Mouse (Mus musculus): ENCODE measurements around the gene Eme2. TPM values are rescaled to one million over a fixed set of nuclear protein-coding genes. Genes with fewer than 3 reads are reported as not detected.

Gene Eme2
- polyA plus RNA-seq, 1 experiment from 2014 or later: 24.2 TPM

- 80% methylated on average over 3 of the region's 3 CpGs for WGBS
- Histone ChIP-seq H3K4me1 (replicated peaks; ENCODE audit: control insufficient read depth, insufficient read depth, low read length) (no peaks in the 10 kb centered on the region), H3K27ac (ENCODE audit: low read depth, low read length) (no peak overlapping the region), H3K4me3 (ENCODE audit: low read depth, low read length) (no peak overlapping the region), H3K9ac (ENCODE audit: low read depth, low read length) (no peak overlapping the region), H3K9me3 (ENCODE audit: control insufficient read depth, low read length) (no peaks in the 10 kb centered on the region), H3K4me2 (replicated peaks; ENCODE audit: low read depth, low read length) (no peak overlapping the region), H3K27me3 (ENCODE audit: control insufficient read depth, insufficient read depth, low read length) (peaks cover 3% of the 10 kb centered on the region; the same call in 1 of the 2 replicates), H3K36me3 (ENCODE audit: control insufficient read depth, insufficient read depth, low read length) (no peaks in the 10 kb centered on the region)
- ATAC-seq (ENCODE audit: low FRiP score): no peak
- DNase-seq (ENCODE audit: low spot score): no peak
Observed at GRCm38 (mm10) chr17:24855838-24856464, 38.9 kb downstream of the Eme2 start.

- H3K9me3 ChIP-seq (ENCODE audit: control insufficient read depth, low read length): no peaks in the 10 kb centered on the region
- H3K9ac ChIP-seq (ENCODE audit: low read depth, low read length): no peak overlapping the region
- H3K27ac ChIP-seq (ENCODE audit: low read depth, low read length): no peak overlapping the region
- H3K4me3 ChIP-seq (ENCODE audit: low read depth, low read length): peak overlapping the region; percentile 76; the same call in 1 of the 2 replicates
- no peak overlapping the region; the same call in 1 of the 2 replicates for H3K4me2 ChIP-seq (replicated peaks; ENCODE audit: low read depth, low read length)
- no peaks in the 10 kb centered on the region for H3K36me3 ChIP-seq (ENCODE audit: control insufficient read depth, insufficient read depth, low read length)
- WGBS: 82% methylated on average over 10 of the region's 10 CpGs
- DNase-seq (ENCODE audit: low spot score) (no peak), ATAC-seq (ENCODE audit: low FRiP score) (no peak)
- peaks cover 3% of the 10 kb centered on the region; the same call in 1 of the 2 replicates for H3K27me3 ChIP-seq (ENCODE audit: control insufficient read depth, insufficient read depth, low read length)
- no peaks in the 10 kb centered on the region for H3K4me1 ChIP-seq (replicated peaks; ENCODE audit: control insufficient read depth, insufficient read depth, low read length)
Observed at GRCm38 (mm10) chr17:24851381-24852125, 43.3 kb downstream of the Eme2 start.

- Histone ChIP-seq H3K27me3 (ENCODE audit: control insufficient read depth, insufficient read depth, low read length) (peaks cover 3% of the 10 kb centered on the region; the same call in 1 of the 2 replicates), H3K4me2 (replicated peaks; ENCODE audit: low read depth, low read length) (peak overlapping the region; percentile 72), H3K27ac (ENCODE audit: low read depth, low read length) (no peak overlapping the region; the same call in 1 of the 2 replicates), H3K36me3 (ENCODE audit: control insufficient read depth, insufficient read depth, low read length) (no peaks in the 10 kb centered on the region), H3K9me3 (ENCODE audit: control insufficient read depth, low read length) (no peaks in the 10 kb centered on the region), H3K4me1 (replicated peaks; ENCODE audit: control insufficient read depth, insufficient read depth, low read length) (no peaks in the 10 kb centered on the region), H3K9ac (ENCODE audit: low read depth, low read length) (peak overlapping the region; percentile 48), H3K4me3 (ENCODE audit: low read depth, low read length) (peak overlapping the region; percentile 76)
- 1% methylated on average over 20 of the region's 20 CpGs for WGBS
- no peak for DNase-seq (ENCODE audit: low spot score)
- no peak; the same call in 1 of the 2 replicates for ATAC-seq (ENCODE audit: low FRiP score)
Observed at GRCm38 (mm10) chr17:24850773-24851127, 44.1 kb downstream of the Eme2 start.

GRCm38 (mm10) chr17:24850065-24850772 lies 44.7 kb downstream of the Eme2 start, which contains the start of gene Fahd1:
TSS of gene Fahd1 (minus strand) at chr17:24850364.
- peak; percentile 100 for ATAC-seq (ENCODE audit: low FRiP score)
- Histone ChIP-seq H3K4me3 (ENCODE audit: low read depth, low read length) (peak within 1 kb of the TSS; percentile 76), H3K9me3 (ENCODE audit: control insufficient read depth, low read length) (no peaks in the 10 kb centered on the region), H3K4me2 (replicated peaks; ENCODE audit: low read depth, low read length) (peak within 1 kb of the TSS; percentile 72), H3K36me3 (ENCODE audit: control insufficient read depth, insufficient read depth, low read length) (no peaks in the 10 kb centered on the region), H3K27ac (ENCODE audit: low read depth, low read length) (peak within 1 kb of the TSS; percentile 90), H3K9ac (ENCODE audit: low read depth, low read length) (peak within 1 kb of the TSS; percentile 62), H3K27me3 (ENCODE audit: control insufficient read depth, insufficient read depth, low read length) (peaks cover 3% of the 10 kb centered on the region; the same call in 1 of the 2 replicates), H3K4me1 (replicated peaks; ENCODE audit: control insufficient read depth, insufficient read depth, low read length) (no peaks in the 10 kb centered on the region)
- DNase-seq (ENCODE audit: low spot score): peak; percentile 96
- 0% methylated on average over 58 of the region's 58 CpGs for WGBS

GRCm38 (mm10) chr17:24849733-24850064 lies 45.2 kb downstream of the Eme2 start:
- DNase-seq (ENCODE audit: low spot score): no peak
- H3K4me1 ChIP-seq (replicated peaks; ENCODE audit: control insufficient read depth, insufficient read depth, low read length): no peaks in the 10 kb centered on the region
- no peaks in the 10 kb centered on the region for H3K36me3 ChIP-seq (ENCODE audit: control insufficient read depth, insufficient read depth, low read length)
- peak overlapping the region; percentile 72 for H3K4me2 ChIP-seq (replicated peaks; ENCODE audit: low read depth, low read length)
- H3K27ac ChIP-seq (ENCODE audit: low read depth, low read length): peak overlapping the region; percentile 90
- H3K9me3 ChIP-seq (ENCODE audit: control insufficient read depth, low read length): no peaks in the 10 kb centered on the region
- peak overlapping the region; percentile 62 for H3K9ac ChIP-seq (ENCODE audit: low read depth, low read length)
- H3K4me3 ChIP-seq (ENCODE audit: low read depth, low read length): peak overlapping the region; percentile 76
- WGBS: under 1% methylated on average over 21 of the region's 21 CpGs
- peak; percentile 60 for ATAC-seq (ENCODE audit: low FRiP score)
- H3K27me3 ChIP-seq (ENCODE audit: control insufficient read depth, insufficient read depth, low read length): peaks cover 3% of the 10 kb centered on the region; the same call in 1 of the 2 replicates

- Histone ChIP-seq H3K36me3 (ENCODE audit: control insufficient read depth, insufficient read depth, low read length) (no peaks in the 10 kb centered on the region), H3K4me2 (replicated peaks; ENCODE audit: low read depth, low read length) (no peak overlapping the region), H3K9ac (ENCODE audit: low read depth, low read length) (no peak overlapping the region), H3K4me1 (replicated peaks; ENCODE audit: control insufficient read depth, insufficient read depth, low read length) (no peaks in the 10 kb centered on the region), H3K27ac (ENCODE audit: low read depth, low read length) (no peak overlapping the region), H3K27me3 (ENCODE audit: control insufficient read depth, insufficient read depth, low read length) (peaks cover 3% of the 10 kb centered on the region; the same call in 1 of the 2 replicates), H3K4me3 (ENCODE audit: low read depth, low read length) (no peak overlapping the region), H3K9me3 (ENCODE audit: control insufficient read depth, low read length) (no peaks in the 10 kb centered on the region)
- ATAC-seq (ENCODE audit: low FRiP score) (no peak), DNase-seq (ENCODE audit: low spot score) (no peak)
Observed at GRCm38 (mm10) chr17:24848600-24849031, 46.3 kb downstream of the Eme2 start.

GRCm38 (mm10) chr17:24847386-24847785 lies 47.5 kb downstream of the Eme2 start:
- no peaks in the 10 kb centered on the region for H3K4me1 ChIP-seq (replicated peaks; ENCODE audit: control insufficient read depth, insufficient read depth, low read length)
- WGBS: 100% methylated on average over 1 of the region's 1 CpGs
- H3K4me2 ChIP-seq (replicated peaks; ENCODE audit: low read depth, low read length): no peak overlapping the region
- ATAC-seq (ENCODE audit: low FRiP score): no peak
- H3K27ac ChIP-seq (ENCODE audit: low read depth, low read length): no peak overlapping the region
- peaks cover 3% of the 10 kb centered on the region; the same call in 1 of the 2 replicates for H3K27me3 ChIP-seq (ENCODE audit: control insufficient read depth, insufficient read depth, low read length)
- H3K36me3 ChIP-seq (ENCODE audit: control insufficient read depth, insufficient read depth, low read length): no peaks in the 10 kb centered on the region
- no peak overlapping the region for H3K4me3 ChIP-seq (ENCODE audit: low read depth, low read length)
- no peaks in the 10 kb centered on the region for H3K9me3 ChIP-seq (ENCODE audit: control insufficient read depth, low read length)
- no peak for DNase-seq (ENCODE audit: low spot score)
- no peak overlapping the region for H3K9ac ChIP-seq (ENCODE audit: low read depth, low read length)

GRCm38 (mm10) chr17:24844525-24844924 lies 50.4 kb downstream of the Eme2 start:
- H3K9ac ChIP-seq (ENCODE audit: low read depth, low read length): no peak overlapping the region
- H3K27ac ChIP-seq (ENCODE audit: low read depth, low read length): no peak overlapping the region
- no peak overlapping the region for H3K4me3 ChIP-seq (ENCODE audit: low read depth, low read length)
- no peak overlapping the region for H3K4me2 ChIP-seq (replicated peaks; ENCODE audit: low read depth, low read length)
- H3K9me3 ChIP-seq (ENCODE audit: control insufficient read depth, low read length): no peaks in the 10 kb centered on the region
- H3K4me1 ChIP-seq (replicated peaks; ENCODE audit: control insufficient read depth, insufficient read depth, low read length): no peaks in the 10 kb centered on the region
- WGBS: 55% methylated on average over 9 of the region's 9 CpGs
- no peak for ATAC-seq (ENCODE audit: low FRiP score)
- H3K27me3 ChIP-seq (ENCODE audit: control insufficient read depth, insufficient read depth, low read length): no peaks in the 10 kb centered on the region
- no peak for DNase-seq (ENCODE audit: low spot score)
- H3K36me3 ChIP-seq (ENCODE audit: control insufficient read depth, insufficient read depth, low read length): no peaks in the 10 kb centered on the region
